Mouse (Mus musculus): ENCODE data around the gene Ngb.
A peak's percentile ranks its signal among the peaks of the same experiment; 100 is the strongest.

The Ngb gene

DNA sequence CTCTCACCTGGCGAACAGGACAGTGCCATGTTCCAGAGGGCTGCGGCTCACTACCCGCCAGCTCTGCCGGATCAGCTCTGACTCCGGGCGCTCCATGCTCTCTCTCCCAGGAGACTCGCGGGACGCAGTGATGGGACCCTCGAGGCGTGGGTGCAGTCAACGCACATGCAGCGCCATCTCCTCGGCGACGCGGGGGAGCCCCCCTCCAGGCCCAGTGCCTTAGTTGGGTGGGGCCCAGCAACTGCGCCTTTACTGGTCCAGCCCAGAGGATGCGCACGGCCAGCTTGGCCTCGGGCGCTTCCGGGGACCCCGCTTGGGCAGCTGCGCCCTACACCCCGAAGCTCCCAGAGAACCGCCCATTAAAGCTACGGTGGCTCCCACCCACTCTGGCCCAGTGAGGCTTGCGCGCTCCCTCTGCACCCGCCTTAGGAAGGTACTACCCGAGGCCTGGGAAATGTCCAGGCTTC is at the start of gene Ngb:
TSS of gene Ngb (minus strand) at position 375 of the 467 bp plus-strand sequence.
- peak; percentile 4 for DNase-seq (ENCODE audit: low spot score)

GRCm38 (mm10) chr12:87149471-87149870 is 47.1 kb upstream of the Ngb start:
- DNase-seq (ENCODE audit: low spot score): no peak

DNA sequence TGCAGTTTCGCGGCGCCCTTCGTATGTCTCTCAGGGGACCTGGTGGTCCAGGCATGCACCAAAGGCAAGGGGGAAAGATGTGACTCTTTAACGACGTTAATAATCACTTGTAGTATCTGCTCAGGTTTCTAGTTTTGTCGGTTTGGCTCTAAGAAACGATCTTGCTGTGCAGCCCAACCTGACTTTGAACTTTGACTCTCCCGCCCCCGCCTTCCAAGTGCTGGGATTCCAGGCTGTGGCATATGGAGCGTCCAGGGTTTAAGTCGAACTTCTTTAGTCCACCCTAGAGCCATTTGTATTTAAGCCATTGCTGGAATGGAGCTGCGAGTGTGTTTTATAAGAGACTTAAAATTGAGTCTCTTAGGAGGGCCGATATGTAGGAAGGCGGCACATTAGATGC is 45.8 kb upstream of the Ngb start:
- DNase-seq (ENCODE audit: low spot score): no peak

DNA sequence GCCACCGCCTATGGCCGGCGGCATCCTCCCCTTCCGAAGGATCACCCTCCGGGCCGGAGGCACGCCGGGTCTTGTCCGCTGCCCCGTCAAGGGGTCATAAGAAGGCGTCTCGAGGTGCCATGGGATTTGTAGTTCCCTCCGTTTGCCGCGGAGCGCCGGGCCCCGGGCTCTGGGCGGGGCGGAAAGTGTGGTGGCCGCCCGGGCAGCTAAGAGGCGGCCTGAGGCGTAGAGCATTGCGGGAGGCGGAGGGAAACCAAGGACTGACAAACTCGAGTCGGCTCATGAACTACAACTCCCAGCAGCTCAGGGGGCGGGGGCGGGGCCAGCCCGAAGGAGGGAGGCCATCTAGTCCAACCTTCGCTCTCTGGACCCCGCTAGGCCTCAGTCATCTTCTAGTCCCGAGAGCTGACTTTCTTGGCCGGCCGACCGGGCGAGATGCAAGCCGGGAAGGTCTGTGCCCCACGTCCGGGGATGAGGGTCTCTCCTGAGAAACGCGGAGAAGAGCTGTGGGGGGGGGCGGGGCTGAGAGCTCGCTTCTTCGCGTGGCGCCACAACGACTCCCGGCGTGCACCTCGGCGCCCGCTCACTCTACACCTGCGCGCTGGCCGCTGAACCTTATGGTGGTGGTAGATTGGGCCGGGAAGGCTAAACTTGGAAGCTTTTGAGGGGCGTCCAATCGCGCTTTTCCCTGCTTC is 45.2 kb upstream of the Ngb start, which contains the start of gene Pomt2:
TSS of gene Pomt2 (minus strand) at position 574 of the 695 bp plus-strand sequence.
- peak; percentile 97 for DNase-seq (ENCODE audit: low spot score)

DNA sequence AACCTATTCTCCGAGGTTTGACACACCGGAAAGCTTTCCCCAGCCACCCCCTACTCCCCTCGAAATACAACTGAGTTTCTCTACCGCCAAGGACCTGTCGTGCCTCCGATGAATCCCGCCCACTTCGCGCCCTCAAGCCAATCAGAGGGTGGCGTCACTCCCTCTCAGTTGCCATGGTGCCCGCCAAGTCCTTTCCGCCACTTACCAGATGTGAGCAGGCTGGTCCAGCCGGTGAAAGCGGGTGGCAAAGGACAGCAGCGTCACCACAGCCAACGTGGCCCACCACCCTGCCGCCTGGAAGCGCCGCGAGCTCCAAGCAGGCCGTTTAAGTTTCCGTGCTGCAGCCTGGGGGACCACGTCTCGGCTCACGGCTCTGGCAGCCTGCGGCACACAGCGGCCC is 44.6 kb upstream of the Ngb start, which contains the start of gene Gstz1:
TSS of gene Gstz1 (plus strand) at position 200 of the 400 bp plus-strand sequence.
- peak; percentile 92 for DNase-seq (ENCODE audit: low spot score)

DNA sequence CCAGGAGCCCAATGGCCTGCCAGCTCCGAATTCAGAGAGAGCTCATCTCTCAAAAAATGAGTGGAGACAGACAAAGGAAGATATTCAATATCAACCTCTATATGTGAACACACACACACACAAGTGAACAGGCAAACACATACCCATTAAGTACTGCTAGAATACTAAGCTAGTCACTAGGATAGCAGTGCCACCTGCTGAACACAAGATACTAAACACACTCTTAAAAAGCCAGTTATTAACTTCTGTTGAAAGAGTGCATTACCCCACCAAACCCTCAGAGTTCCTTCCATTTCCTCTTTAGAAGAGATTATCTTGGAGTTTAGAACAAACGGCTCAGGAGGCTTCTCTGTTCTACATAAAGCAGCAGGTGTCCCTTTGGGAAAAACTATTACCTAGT is 39.8 kb upstream of the Ngb start:
- no peak for DNase-seq (ENCODE audit: low spot score)

DNA sequence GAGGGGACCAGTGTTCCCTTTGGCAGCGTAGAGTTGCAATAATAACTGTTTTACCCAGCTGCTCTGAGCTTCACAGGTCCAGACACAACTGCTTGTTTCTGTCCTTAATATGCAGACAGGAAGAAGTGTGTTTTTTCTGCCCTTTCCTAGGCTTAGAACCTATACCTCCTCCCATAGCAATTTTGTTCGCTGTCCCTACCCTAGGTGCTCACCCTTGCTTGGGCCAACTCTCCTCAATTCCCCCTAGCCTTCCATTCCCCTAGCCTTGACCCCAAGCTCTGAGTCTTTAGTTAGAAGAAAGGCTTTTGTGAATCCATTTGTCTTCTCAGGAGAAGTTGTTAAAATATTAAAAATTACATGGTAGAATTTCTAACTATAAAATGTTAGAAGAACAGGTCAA is 36.4 kb upstream of the Ngb start:
- DNase-seq (ENCODE audit: low spot score): no peak

- DNase-seq (ENCODE audit: low spot score): no peak
These were observed 36.0 kb upstream of the Ngb start for GRCm38 (mm10) chr12:87138342-87138701.

- DNase-seq (ENCODE audit: low spot score): no peak
These were observed 35.4 kb upstream of the Ngb start for GRCm38 (mm10) chr12:87137439-87138341.

DNA sequence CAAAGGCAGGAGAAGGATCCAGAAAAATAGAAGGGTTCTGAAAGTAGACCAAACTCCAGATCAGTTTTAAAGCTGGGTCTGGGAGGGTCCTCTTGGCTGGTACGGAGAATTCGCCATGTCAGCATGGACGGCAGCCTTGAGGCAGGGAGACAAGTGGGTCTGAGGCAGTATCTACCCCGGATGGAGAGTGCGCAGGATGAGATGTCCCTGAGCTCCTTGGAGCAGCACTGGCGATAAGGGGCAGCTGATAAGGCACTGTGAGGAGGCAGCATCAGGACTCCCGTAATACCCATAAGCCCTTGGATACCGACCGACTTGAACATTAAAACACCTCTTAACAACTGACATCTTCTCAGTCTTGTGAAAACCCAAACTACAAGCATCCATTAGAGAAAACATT is 30.4 kb upstream of the Ngb start:
- no peak for DNase-seq (ENCODE audit: low spot score)

DNA sequence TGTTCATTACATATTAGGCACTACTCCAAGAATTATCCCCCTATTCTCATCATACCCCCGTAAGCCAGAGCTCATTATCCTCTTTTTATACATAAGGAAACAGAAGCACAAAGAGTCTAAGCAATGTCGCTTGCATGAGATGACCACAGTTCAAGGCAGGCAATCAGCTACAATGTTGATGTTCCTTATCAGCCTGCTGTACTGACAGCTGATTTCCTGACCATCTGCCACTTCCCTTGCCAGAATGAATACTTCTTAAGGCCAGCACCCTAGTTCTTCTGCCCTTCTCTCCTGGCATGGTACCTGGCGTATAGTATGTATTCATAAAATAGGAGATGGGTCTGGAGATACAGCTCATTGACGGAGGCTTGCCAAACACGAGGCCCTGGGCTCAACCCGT is 29.9 kb upstream of the Ngb start:
- peak; percentile 7 for DNase-seq (ENCODE audit: low spot score)

DNA sequence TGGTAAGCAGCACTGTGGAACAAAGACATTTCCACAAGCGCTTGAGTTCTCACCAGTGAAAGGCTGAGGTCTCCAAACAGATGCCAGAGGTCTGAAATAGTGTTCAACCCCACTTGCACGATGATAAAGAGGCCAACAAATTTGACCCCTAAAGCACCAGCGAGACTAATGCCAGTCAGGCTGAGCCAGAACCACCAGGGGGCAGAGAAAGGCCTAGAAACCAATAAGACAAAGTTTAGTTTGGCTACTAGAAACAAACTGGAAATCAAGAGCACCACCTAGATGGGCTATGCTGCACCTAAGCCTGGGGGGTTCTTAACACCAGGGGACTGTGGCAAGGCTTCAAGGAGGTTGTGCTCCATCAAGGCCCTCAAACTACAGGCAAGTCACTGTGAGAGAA is 29.3 kb upstream of the Ngb start:
- peak; percentile 21 for DNase-seq (ENCODE audit: low spot score)

- no peak for DNase-seq (ENCODE audit: low spot score)
These were observed 28.8 kb upstream of the Ngb start for GRCm38 (mm10) chr12:87131181-87131580.

- DNase-seq (ENCODE audit: low spot score): no peak
These were observed 27.9 kb upstream of the Ngb start for GRCm38 (mm10) chr12:87130224-87130623.

DNA sequence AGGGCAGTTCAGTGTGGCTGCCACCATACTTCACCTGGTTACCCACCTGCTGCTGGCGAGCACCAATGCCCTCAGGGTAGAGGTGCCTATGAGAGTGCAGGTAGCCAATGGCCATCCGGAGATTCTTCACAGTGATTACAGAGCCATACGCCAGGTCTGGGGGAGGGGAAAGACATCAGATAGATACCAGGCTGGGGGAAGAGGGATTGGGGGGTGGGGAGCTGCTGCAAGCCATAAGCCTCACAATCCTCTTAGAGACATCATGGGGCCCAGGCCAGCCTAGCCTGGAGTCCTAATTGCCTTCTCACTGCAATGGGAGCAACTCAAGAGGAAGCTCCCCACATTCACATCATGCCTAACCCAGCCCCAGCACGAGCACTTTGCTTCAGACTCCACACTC is 24.9 kb upstream of the Ngb start:
- DNase-seq (ENCODE audit: low spot score): no peak

- DNase-seq (ENCODE audit: low spot score): no peak
These were observed 19.7 kb upstream of the Ngb start for GRCm38 (mm10) chr12:87121918-87122589.

DNA sequence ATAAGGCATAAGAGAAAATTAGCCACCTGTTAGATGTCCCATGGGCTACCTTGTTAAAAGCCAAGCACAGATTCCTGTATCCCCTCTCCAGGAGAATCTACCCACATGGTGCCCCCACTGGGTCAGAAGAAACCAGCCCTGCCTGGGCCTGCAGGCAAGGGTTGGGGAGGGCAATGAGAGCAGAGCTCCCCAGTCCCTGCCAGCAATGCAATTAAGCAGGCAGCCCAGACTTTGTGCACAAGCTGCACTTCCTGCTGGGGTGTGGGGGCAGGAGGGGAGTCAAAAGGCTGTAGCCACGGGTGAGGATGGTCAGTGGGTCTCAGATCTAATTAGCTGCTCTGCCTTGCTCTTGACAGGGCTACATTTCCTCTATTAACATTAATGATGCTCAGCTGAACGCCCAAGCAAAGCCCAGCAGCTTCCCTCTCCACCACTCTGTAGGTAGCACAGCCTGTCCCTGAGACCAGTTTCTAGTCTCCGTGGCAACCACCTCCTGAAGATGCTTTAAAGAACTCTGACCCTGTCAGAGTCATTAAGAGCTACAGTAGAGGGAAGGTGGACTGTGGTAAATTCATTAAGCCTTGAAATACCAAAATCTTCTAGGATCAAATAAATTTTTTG is 5.1 kb upstream of the Ngb start:
- no peak for DNase-seq (ENCODE audit: low spot score)

DNA sequence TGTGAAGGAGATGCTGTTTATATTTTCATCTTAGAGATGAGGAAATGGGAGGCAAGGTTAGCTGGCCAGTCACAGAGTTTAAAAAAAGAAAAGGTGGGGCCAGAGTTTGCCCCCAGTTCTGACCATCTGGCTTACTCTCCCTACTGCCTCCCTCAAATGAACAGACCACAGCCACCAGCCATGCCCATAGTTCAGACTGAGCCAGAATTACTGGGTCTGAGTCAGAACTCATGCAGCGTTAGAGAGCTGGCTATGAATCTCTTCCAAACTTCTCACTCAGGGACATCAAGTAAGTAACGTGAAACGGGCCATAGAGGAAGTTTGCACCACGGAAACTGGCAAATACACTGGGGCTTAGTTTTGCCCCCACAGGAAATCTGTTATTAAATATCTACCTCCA is 2.5 kb upstream of the Ngb start:
- no peak for DNase-seq (ENCODE audit: low spot score)

DNA sequence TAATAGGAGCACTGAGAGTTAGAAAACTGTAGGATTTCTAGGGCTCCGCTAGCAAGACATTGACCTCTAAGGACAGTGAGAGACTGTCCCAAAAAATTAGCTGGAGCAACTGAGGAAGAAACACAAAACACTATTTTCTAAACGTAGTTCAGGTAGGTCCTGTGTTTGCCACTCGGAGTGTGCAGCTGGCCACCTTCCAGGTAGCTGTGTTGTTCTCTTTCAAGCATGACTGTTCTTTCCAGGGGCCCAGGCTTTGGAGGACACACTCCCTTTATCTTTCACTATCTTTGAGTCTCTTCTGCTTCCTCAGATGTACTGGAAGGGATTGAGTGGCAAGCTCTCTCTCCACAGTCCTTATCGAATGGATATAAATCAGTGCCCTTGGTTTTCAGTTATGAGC is 1.1 kb upstream of the Ngb start:
- DNase-seq (ENCODE audit: low spot score): no peak

- no peak for DNase-seq (ENCODE audit: low spot score)
These were observed 2.0 kb downstream of the Ngb start for GRCm38 (mm10) chr12:87100331-87100730.

- peak; percentile 18 for DNase-seq (ENCODE audit: low spot score)
These were observed 8.7 kb downstream of the Ngb start for GRCm38 (mm10) chr12:87093671-87094070.

DNA sequence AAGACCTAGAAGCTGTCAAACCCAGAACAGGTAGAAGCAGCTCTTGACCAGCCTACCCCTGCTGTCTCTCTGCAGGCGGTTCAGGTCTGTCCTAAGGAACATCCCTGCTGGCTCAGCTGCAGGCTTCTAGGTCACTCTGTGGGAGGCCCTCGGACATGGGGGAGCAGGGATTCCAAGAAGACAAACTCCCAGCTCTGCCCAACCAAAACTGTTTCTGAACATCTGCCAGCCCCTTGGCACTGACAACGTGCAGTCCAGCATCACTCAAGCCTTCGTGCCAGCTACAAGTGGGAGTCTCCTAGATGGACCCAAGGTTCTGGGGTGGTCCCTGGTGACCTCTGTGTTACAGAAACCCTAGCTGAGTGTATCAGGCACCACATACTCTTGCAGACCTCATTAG is 9.1 kb downstream of the Ngb start:
- DNase-seq (ENCODE audit: low spot score): peak; percentile 12
